Mouse (Mus musculus): Measurements from ENCODE around the gene Gm38392.

Gene Gm38392

DNA sequence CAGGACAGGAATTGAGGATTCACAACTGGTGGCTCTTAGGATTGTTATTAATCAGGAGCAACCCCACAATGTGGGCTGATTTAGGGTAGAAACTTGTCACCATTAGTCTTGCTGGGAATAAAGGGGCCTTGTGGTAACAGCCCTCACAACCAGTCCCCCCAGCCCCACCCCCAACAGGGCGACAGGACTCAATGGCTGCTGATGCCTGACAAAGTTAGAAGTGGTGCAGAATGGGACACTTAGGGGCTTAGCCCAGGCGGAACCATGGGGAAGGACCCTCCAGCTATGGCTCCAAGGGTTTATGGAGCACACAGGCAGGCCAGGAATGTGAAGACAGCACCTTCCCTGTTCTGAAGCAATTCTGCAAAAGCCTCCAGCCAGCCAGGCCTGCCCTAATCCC, 51.4 kb downstream of the Gm38392 start:
- DNase-seq (ENCODE audit: low spot score in 2 of 2): no peak

DNA sequence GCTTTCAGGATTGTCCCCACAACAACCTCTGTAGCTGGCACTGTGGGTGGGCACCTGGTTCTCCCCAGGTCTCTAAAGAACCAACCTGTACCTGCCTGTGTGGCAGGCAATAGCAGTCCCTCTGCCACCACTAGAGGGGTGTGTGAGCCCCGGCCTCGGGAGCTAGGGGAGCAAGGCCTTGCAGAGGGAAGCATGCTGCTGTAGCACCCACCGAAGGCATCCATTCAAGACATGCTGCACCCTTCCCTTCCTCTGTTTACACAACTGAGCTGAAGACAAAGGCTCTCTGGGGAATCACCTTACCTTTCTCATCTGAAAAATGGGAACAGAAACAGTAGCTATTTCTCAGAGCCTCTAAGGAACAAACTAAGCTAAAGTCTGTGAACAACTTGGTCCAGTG, 51.8 kb downstream of the Gm38392 start:
- DNase-seq (ENCODE audit: low spot score in 2 of 2): no peak

DNA sequence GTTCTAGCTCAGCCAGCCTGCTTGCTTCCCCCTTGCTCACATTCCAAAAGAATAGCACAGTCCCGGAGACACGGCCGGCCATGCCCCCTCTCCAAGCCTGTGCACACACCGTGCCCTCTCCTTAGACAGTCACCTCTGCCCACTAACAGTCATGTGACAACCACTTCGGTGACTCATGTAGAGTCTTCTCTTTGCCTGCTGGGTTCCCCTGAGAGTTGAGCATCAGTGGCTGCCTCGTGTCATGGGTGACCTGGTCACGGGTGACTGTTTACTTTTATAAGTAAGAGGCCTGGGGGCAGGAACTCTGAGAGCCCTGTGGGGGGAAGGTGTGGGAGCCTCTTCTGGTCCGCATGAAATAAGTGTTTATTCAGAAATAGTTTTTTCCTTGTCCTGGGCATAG, 53.0 kb downstream of the Gm38392 start:
- no peak for DNase-seq (ENCODE audit: low spot score in 2 of 2)

DNA sequence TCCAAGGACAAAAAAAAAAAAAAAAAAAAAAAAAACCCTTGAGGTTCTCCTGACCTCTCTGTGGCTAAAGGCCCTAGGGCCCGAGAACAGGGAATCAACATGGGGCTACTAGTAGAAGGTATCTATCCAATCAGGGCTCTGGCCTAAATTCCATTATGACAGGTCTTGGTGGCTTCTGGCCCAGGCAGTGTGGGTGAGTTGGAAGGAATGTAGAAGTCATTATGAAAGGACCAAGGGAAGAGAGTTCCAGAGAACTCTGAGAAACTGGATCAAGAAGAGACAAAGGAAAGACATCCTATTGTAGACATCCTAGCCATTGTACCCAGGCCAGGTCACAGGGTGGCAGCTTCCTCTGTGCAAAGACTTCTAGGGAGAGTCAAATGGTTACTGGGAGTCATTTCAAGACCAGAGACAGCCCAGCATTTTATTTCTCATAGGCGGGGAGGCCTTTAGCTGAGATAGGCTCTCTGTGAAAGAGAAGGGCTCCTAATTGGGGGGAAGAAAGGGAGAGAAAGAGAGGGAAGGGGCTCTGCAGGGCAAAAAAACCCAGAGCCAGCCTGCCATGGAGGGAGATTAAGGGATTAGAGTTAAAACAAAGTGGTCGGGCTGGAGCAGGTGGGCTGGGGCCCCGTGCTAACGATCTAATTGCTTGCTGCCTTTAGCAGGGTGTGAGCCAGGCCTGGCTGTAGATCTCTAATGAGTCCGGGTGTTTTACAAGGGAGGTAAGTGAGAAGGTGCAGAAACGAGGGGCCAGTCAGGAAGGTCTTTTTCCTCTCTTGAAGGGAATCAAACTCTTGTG, 54.0 kb downstream of the Gm38392 start:
- DNase-seq (ENCODE audit: low spot score in 2 of 2): peak in 1 of 2 experiments; percentile 34

DNA sequence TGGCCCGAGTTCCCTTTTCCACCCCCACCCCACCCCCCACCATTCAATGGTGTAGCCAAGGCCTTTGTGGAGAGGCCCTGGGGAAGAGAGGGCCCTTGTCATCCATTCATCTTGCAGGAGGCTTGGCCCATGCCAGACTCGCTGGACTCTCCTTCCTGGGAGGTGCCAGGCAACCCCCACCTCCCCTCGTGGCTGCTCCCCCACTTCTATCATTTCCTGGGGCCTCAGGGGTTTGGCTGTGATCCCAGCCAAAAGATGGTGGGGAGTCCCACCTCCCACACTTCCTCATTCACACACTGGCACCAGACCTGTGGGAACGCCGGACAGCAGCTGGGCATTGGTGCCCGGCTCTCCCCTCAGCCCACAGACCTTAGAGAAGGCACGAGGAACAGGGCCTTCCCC, 54.7 kb downstream of the Gm38392 start:
- peak; percentile 67 to 72 for DNase-seq (ENCODE audit: low spot score in 2 of 2)

DNA sequence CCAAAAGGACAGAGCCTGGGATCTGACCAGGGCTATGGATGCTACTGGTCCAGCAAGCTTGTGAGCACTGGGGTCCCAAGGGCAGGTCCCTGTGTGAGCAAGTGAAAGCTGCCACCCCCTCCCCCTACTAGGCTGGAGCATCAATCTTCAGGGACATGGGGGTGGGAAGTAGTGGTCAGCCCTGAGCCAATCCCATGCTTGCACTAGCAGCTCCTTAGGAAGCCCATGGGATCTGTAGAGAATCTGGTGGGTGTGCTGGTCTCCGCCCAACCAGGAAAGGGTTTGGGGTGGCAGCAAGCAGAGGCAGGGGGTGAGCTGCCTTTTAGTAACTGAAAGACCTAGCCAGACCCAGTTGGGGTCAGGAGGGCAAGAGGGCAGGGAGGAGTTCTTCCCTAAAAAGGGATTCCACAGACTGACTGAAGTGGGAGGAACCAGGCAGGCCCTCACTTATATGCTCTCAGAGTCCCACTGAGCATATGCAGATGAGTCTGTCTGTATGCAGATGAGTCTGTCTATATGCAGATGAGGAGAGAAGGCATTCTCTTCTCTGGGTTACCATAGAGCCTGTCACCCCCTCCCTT, 55.9 kb downstream of the Gm38392 start:
- DNase-seq (ENCODE audit: low spot score in 2 of 2): peak; percentile 51 to 62

DNA sequence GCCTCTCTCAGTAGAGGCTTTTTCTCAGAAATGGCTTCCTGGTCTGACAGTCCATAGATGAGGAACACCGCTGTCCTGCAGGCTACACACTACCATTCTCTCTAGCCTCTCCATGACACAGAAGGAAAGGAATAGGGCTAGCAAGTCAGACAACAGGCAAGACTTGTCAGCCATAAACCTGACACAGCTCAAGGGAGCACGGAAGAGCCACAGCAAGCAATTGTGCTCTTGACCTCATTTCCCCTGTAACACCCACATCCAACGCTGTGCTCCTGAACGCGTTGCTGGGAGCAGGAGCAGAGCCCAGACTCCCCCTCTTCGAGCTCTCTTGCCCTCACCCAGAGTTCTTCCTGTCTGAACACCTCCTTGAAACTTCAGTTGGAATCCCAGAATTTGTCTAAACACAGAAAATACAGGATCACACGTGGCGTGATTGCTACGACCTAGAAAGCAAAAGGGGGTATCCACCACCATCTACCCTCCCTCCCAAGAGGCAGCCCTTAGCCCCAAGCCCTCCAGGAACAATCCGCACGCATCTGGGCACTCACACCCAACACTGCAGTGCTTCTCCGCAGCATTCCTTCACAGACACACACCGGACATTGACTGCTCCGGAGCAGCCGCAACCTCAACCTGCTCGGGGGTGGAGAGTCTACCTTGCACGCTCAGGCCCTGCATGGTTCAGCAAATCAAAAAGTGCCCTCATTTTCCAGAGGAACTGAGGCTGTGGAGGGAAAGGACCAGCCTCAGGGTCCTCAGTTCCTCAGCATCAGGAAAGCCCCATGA, 56.6 kb downstream of the Gm38392 start:
- peak; percentile 27 to 38 for DNase-seq (ENCODE audit: low spot score in 2 of 2)

DNA sequence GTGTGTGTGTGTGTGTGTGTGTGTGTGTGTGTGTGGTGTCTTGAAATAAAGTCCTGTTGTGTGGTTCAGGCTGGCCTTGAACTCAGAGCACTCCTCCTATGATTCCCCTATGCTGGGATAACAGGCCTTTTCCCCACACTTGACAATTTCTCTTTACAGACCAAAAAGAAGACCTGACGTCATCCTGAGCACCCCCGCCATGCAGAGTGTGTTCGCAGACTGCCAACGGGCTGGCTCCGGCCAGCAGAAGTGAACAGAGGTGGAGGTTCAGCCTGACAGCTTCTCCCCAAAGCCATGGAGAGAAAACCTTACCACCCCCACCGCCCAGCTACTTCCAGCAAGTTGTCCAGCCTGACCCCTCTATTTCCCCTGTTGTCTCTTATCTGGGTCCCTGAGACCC, 57.5 kb downstream of the Gm38392 start:
- peak; percentile 35 to 49 for DNase-seq (ENCODE audit: low spot score in 2 of 2)

DNA sequence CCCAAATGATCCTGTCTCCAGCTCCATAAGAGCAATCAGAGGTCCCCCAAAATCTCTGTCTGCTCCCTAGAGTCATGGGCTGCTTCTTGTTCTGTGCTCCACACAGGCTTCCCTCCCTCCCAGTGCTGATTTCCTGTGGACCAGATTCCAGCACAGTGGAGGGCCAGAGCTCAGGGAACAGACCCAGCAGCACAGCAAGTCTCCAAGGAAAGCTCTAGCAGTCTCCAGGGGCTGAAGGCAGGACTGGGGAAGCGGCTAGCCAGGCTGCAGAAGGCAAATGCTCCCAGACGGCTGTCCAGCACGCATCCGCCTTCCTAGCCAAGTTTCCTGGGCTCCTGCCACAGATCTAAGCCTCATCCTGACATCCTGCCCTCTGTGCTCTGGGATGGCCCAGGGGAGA, 58.1 kb downstream of the Gm38392 start:
- peak in 1 of 2 experiments; percentile 22 for DNase-seq (ENCODE audit: low spot score in 2 of 2)

DNA sequence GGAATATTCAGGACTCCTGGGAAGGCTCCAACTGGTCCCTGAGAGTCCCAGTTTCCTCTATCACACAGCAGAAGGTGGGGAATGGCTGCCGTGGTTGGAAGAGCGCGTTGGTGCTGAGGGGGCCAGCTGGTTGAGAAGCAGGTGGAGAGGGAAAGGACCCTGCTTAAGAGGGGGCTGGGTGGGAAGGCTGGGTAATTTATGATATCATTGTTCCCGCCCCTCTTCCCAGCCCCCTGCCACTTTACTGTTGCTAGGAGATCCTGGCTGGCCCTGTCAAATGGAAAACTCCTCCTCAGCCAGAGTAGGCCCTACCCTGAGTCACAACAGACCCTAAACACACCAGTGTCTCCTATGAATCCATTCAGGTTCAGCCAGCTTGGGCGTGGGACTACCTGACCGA, 59.0 kb downstream of the Gm38392 start:
- peak in 1 of 2 experiments; percentile 29 for DNase-seq (ENCODE audit: low spot score in 2 of 2)

DNA sequence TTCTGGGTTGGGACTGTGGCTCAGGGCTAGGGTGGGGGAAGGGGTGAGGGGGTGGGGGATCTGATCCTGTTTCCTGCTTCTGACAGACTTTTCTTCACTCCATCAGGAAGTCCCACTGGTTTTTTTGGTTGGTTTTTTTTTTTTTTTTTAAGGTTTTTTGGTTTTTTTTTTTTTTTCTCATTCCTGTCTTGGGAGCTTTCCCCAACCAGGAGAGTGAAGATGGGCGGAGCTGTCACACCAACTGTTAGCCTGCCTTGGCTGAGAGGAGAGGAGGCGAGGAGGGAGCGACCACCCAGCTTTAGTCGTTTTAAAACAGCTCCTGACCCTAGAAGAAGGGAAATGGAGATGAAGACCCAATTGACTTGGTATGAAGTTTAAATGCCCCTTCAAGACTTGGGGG, 59.8 kb downstream of the Gm38392 start:
- no peak for DNase-seq (ENCODE audit: low spot score in 2 of 2)

DNA sequence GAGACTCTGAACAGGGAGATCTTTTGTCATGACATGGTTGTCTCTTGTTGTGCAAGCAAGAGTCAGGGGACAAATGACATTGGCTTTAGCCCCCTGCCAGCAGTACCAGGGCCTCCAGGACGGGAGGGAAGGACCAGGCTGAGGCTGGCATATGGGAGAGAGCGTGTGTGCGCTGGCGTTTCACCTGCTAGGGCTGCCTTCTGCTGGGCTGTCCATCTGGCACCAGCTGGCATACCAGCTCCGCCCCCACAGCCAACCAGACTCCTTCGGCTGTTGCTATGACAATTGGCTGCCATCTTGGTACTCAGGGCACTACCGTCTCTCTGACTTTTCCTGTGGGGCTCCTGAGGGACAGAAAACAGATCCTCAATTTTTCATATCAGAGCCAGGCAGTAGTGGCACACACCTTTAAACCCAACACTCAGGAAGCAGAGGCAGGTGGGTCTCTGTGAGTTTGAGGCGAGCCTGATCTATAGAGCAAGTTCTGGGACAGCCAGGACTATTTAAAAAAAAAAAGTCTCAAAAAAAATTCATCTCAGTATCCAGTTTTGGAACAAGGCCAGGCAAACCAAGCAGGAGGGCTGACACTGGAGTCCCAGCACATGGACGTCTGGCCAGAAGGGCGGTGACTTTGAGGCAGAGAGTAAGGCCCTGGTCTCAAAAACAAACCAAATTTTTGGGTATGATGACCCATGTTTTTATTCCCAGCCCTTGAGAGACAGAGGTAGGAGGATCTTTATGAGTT, 60.7 kb downstream of the Gm38392 start:
- DNase-seq (ENCODE audit: low spot score in 2 of 2): peak; percentile 74 to 81

DNA sequence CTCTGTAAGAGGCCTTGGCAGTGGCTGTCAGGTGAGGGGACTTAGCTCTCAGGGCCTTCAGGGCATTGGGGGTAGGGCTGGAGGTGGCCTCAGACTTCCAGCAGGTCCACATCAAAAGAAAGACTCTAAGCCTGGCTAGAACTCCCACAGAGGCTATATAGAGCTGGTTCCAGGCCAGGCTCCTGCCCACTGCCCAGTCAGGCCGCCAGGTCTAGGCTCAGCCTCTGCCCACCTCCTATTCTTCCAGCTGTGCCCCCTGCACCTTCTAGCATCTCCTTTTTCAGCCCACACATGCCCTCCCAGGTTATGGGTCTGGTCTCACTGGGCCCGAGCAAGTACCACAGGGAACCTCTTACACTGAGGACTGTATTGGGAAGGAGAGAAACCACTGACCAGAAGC, 62.1 kb downstream of the Gm38392 start:
- DNase-seq (ENCODE audit: low spot score in 2 of 2): no peak

DNA sequence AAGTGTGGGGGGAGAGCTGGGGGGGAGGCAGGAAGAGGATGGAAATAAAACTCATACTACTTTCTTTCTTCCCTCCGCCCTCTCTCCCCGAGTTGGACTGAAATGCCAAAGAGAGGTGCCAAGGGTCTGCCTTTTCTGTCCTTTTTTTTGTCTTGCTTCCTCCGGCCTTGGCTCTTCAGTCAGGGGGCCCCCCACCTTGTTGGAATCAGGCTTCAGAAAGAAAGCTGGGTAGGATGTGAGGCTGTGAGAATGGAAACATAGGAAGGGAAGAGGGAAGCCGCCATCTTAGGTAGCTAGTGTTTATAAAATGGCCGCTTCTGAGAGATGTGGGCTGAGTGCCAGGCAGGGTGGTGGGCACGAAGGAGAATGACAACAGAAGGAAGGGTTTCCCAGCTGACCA, 64.6 kb downstream of the Gm38392 start:
- peak in 1 of 2 experiments; percentile 69 for DNase-seq (ENCODE audit: low spot score in 2 of 2)

DNA sequence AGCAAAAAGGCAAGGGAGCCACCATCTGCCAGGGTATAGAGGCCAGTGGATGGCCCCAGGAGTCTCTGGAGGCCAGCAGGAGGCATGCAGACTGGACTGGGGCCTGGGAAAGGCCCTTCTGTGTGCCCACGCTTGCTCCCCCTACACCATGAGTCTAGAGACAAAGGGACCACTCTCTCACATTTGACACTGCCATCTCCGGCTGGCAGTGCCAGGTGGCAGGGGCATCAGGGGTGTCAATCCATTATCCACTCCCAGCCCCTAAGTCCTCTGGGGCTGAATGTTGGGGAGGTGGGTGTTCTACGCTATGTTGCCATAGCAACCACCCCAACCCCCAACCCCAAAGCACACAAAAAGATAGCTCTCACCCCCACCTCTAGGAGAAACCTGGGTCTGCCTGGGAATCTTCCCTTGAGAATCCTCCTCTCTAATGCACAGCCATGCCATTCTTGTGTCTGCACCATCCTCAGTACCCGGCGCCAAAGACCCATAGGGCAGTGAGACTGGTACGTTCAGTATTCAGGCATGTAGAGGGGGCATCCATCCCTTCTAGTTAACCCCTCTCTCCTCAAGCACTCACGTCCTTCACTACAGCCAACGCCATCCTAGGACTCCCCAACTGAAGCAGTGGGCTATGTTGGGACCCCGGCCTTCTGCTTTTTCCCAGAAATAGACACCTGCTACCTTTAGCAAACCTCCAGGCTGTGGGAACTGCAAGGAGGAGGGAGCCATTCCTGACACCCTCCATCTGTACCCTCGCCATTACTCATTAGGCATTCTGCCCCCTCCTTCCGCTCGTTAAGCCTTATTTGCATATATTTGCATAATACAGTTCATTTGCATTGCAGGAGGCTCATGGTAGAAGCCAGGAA, 65.3 kb downstream of the Gm38392 start:
- peak; percentile 86 to 92 for DNase-seq (ENCODE audit: low spot score in 2 of 2)

DNA sequence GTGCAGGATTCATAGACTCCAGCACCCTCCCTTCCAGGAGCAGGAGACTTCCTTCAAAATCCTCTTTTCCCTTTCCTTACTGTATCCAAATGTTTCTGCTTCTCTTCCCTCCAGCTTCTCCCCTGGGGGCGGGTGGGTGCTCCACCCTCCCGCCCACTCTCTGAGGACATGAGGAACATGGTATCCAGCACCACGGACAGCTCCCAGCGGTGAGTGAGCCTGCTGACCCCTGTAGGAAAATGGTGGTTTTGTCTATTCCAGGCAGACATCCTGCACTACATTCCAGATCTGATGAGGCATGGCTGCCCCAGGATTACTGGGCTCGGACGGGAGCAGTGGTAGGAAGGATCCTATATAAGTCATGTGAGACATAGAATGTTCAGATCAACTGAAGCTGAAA, 66.2 kb downstream of the Gm38392 start:
- DNase-seq (ENCODE audit: low spot score in 2 of 2): no peak

DNA sequence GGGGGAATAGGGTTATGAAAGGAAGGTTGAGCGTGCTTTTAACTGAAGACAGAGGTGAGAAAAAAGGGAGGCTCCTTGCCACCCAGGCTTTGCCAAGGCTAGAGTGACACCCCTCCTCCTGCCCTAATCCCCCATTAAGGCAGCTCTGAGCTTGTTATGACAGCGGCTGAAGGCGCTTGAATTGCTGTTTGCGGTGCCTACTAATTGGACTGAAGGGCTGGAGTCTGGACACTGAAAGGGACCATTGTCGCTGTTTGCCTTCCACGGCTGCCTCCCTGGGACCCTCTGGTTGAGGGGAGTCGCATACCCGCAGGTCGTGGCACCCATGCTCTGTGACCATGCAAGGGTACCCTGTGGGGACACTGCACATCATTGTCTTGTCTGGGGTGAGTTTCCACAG, 67.1 kb downstream of the Gm38392 start:
- DNase-seq (ENCODE audit: low spot score in 2 of 2): peak in 1 of 2 experiments; percentile 36

DNA sequence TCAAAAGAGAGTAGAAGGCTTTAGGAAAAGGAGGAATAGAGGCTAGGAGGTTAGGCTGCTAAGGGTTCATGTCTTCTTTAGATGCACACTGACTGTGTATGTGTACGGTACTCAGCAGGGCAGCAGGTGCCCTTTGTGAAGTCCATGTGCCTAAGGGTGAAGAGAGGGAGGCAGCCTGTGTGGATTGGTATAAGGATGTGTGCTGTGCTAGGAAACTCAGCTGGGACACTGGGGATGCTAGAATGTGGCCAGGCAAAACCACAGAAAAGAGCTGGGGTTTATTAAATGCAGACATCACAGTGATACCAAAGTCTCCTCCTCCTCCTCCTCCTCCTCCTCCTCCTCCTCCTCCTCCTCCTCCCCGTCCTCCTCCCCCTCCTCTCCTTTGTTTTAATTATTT, 69.3 kb downstream of the Gm38392 start:
- DNase-seq (ENCODE audit: low spot score in 2 of 2): no peak

DNA sequence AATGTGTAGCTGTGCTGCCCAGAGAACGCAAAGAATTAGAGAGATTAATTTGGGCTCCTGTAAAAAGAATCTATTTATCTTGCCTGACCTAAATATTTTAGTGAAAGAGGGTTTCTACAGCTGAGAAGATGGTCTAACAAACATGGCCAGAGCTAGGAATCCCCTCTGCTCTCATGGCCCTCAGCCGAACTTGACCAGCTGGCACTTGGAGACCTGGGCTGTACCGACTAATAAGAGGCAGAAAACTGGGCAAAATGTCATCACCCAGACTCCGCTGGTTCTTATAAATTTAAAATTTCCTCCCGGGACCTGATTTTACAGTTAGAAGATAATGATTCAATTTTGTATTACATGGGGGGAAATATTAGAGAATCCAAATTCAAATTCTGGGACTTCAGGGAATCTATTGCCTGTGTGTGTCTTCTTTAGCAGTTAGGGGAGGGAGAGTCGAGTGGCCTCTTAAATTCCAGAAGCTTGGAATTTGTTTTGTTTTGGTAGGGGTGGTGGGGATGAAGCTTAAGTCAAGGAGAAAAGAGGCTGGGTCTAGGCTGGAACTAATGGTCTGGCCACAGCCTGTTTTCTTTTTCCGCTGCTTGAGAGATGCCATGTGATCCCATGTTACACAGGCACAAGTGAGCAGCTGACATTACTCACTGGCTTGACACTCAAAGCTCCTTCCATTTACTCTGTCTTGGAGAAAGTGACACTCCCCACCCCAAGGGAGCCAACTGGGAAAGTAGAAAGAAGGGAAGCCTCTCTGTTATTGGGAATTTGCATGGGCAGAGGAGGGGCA, 70.3 kb downstream of the Gm38392 start:
- peak in 1 of 2 experiments; percentile 33 for DNase-seq (ENCODE audit: low spot score in 2 of 2)

DNA sequence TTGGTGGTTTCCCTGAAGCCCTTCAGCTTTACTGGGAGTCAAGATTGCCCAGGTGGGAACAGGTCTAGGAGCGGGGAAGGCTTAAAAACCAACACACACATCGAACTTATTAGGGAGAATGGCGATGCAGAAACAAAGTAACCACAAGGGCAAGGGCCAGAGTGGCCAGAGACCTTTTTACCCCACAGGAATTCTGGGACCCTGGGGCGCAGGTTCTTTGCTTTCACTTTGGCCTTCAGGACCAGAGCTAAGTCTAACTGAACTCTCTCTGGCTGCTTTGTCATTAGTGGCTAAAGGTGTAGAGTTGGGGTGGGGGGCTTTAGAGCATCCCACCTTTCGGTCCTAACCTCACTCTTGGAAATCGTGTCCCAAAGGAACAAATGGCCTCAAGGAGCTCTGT, 70.9 kb downstream of the Gm38392 start:
- no peak for DNase-seq (ENCODE audit: low spot score in 2 of 2)
